Mouse (Mus musculus) heart, adult 2 months (tissue): ENCODE results near the gene Olfr906.

Source experiments
- CTCF ChIP-seq: fragments of 200-600 bp; IDR thresholded peaks from 2 replicates; pipeline ENCODE4 v1.8.1; 2022; ENCODE audit warnings: antibody characterized with exemption, mild to moderate bottlenecking, moderate library complexity
- EP300 ChIP-seq: fragments of 200-500 bp; IDR thresholded peaks from 2 replicates; pipeline ENCODE4 v1.6.1; 2011; ENCODE audit warnings: low read depth, low read length, control low read depth; ENCODE audit not compliant: insufficient read depth

- TF ChIP-seq EP300 (no peak), CTCF (no peak)
These were observed 25.5 kb downstream of the Olfr906 start for GRCm38 (mm10) chr9:38512353-38512752.
